Mouse (Mus musculus) spleen, postnatal 10 days (tissue): ENCODE measurements at regions not wholly inside any gene's neighbourhood (a gene's known extent, or its start where the extent isn't known, plus 50 kb on each side); places are given as distances from the start of the nearest gene placed in this dataset.

ENCODE experiments used
- DNase-seq, 2 experiments: peaks; one replicate each; pipeline ENCODE4 v3.0.0; 2021 to 2022; ENCODE audit warnings: low spot score in 2 of 2

- no peak for DNase-seq
These were observed 229.2 kb downstream of the Zfp36l1 start for GRCm38 (mm10) chr12:79883651-79884050.

GRCm38 (mm10) chr12:79880751-79881261 is 232.0 kb downstream of the Zfp36l1 start:
- no peak for DNase-seq

GRCm38 (mm10) chr12:79880346-79880745 is 232.5 kb downstream of the Zfp36l1 start:
- DNase-seq = no peak

GRCm38 (mm10) chr12:79879918-79880273 is 232.9 kb downstream of the Zfp36l1 start:
- no peak for DNase-seq

GRCm38 (mm10) chr12:79879093-79879917 is 233.5 kb downstream of the Zfp36l1 start:
- DNase-seq = no peak

- DNase-seq = no peak
These were observed 234.1 kb downstream of the Zfp36l1 start for GRCm38 (mm10) chr12:79878766-79879092.

- no peak for DNase-seq
These were observed 234.7 kb downstream of the Zfp36l1 start for GRCm38 (mm10) chr12:79878163-79878562.

GRCm38 (mm10) chr12:79874333-79874732 is 238.5 kb downstream of the Zfp36l1 start:
- no peak for DNase-seq

- no peak for DNase-seq
These were observed 247.6 kb downstream of the Zfp36l1 start for GRCm38 (mm10) chr12:79865179-79865552.

GRCm38 (mm10) chr12:79864346-79865178 is 248.3 kb downstream of the Zfp36l1 start:
- no peak for DNase-seq
